Mouse (Mus musculus) kidney, embryonic 14.5 days (tissue): Measurements from ENCODE around the gene Ugt1a7c. TPM values are rescaled to one million over a fixed set of nuclear protein-coding genes. Genes with fewer than 3 reads are reported as not detected.

Experiments
- ATAC-seq: fragments of 200-750 bp; cut with Nextera tagmentation; 2 replicates; pipeline ENCODE4 v1.8.0; 2017; ENCODE audit warnings: moderate number of reproducible peaks, mild to moderate bottlenecking, moderate TSS enrichment, moderate library complexity; ENCODE audit not compliant: low FRiP score, low TSS enrichment
- H3K27ac ChIP-seq: fragments of 300-500 bp; sonication (generic); 2 replicates; pipeline ENCODE4 v1.5.1; 2014; ENCODE audit warnings: low read depth, mild to moderate bottlenecking, low read length, moderate library complexity, mixed read lengths
- H3K27me3 ChIP-seq: fragments of 300-500 bp; sonication (generic); 2 replicates; pipeline ENCODE4 v1.6.1; 2014; ENCODE audit warnings: mild to moderate bottlenecking, low read length; ENCODE audit not compliant: control insufficient read depth, insufficient read depth
- H3K36me3 ChIP-seq: fragments of 300-500 bp; sonication (generic); 2 replicates; pipeline ENCODE4 v1.6.1; 2014; ENCODE audit warnings: low read length, mixed read lengths; ENCODE audit not compliant: control insufficient read depth, insufficient read depth
- H3K4me1 ChIP-seq: fragments of 300-500 bp; sonication (generic); 2 replicates; pipeline ENCODE4 v1.6.1; 2014; ENCODE audit warnings: low read length, mixed read lengths; ENCODE audit not compliant: control insufficient read depth, insufficient read depth
- H3K4me2 ChIP-seq: fragments of 300-500 bp; sonication (generic); replicated peaks from 2 replicates; pipeline ENCODE4 v1.6.1; 2014; ENCODE audit warnings: low read depth, mild to moderate bottlenecking, low read length
- H3K4me3 ChIP-seq: fragments of 300-500 bp; sonication (generic); 2 replicates; pipeline ENCODE4 v1.5.1; 2014; ENCODE audit warnings: mild to moderate bottlenecking, low read length
- H3K9ac ChIP-seq: fragments of 300-500 bp; sonication (generic); 2 replicates; pipeline ENCODE4 v1.6.1; 2014; ENCODE audit warnings: low read depth, mild to moderate bottlenecking, low read length, moderate library complexity
- H3K9me3 ChIP-seq: fragments of 300-500 bp; sonication (generic); 2 replicates; pipeline ENCODE4 v1.6.1; 2016; ENCODE audit warnings: low read length; ENCODE audit not compliant: control insufficient read depth
- WGBS: fragments of 180-500 bp; shearing (Covaris S2); extraction: QIAGEN DNeasy Blood & Tissue Kit; methylation state at CpG from one replicate; pipeline ENCODE4 v1.1.7; 2014; 5-methylcytosine and 5-hydroxymethylcytosine counted together
- polyA plus RNA-seq: library from polyadenylated mRNA; unstranded; fragments of >200 nt; fragmentation: Nextera tagmentation; extraction: Ambion mirVana; gene quantifications from 2 replicates; pipeline ENCODE4 v1.2.1, GENCODE M21; 2014

The Ugt1a7c gene
- polyA plus RNA-seq, 1 experiment from 2014 or later = 6.1 TPM

DNA sequence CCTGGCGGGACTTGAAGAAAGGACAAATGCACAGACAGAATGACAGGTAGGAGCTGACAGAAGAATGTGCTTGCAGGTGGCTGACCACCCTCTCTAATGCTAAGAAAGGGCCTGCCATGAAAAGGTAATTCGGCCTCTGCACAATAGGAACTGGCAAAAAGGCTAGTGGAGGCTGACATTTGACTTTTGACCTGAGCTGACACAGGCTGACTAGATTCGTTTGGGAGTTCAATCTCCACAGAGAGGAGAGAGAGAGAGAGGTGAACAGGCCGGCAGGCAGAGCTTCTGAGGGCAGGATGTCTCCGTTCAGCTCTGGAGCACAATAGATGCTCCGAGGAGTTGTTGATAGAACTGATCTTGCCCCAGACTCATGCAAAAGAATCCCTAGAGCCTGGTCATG is 151.5 kb downstream of the Ugt1a7c start:
- no peak overlapping the region for H3K4me3 ChIP-seq
- ATAC-seq = no peak
- no peak overlapping the region for H3K4me2 ChIP-seq
- no peaks in the 10 kb centered on the region for H3K36me3 ChIP-seq
- no peak overlapping the region for H3K9ac ChIP-seq
- H3K4me1 ChIP-seq = no peaks in the 10 kb centered on the region
- 52% methylated on average over 6 of the region's 6 CpGs for WGBS
- H3K9me3 ChIP-seq = peaks cover 83% of the 10 kb centered on the region
- H3K27me3 ChIP-seq = no peaks in the 10 kb centered on the region
- no peak overlapping the region for H3K27ac ChIP-seq

- 46% methylated on average over 2 of the region's 2 CpGs for WGBS
- H3K9ac ChIP-seq = no peak overlapping the region
- H3K9me3 ChIP-seq = peaks cover 84% of the 10 kb centered on the region
Observed at GRCm38 (mm10) chr1:88247660-88248059, 152.8 kb downstream of the Ugt1a7c start.

GRCm38 (mm10) chr1:88248658-88249057 is 153.8 kb downstream of the Ugt1a7c start:
- H3K36me3 ChIP-seq = no peaks in the 10 kb centered on the region
- H3K4me2 ChIP-seq = no peak overlapping the region
- H3K4me1 ChIP-seq = no peaks in the 10 kb centered on the region
- H3K4me3 ChIP-seq = no peak overlapping the region
- no peak overlapping the region for H3K9ac ChIP-seq
- ATAC-seq = no peak
- no peaks in the 10 kb centered on the region for H3K27me3 ChIP-seq
- WGBS = 72% methylated on average over 4 of the region's 4 CpGs
- no peak overlapping the region for H3K27ac ChIP-seq
- H3K9me3 ChIP-seq = peaks cover 83% of the 10 kb centered on the region

More at GRCm38 (mm10) chr1:88247660-88248059, 152.8 kb downstream of the Ugt1a7c start:
- H3K27ac ChIP-seq = no peak overlapping the region
- H3K4me2 ChIP-seq = no peak overlapping the region
- H3K36me3 ChIP-seq = no peaks in the 10 kb centered on the region
- no peak overlapping the region for H3K4me3 ChIP-seq
- no peak for ATAC-seq
- no peaks in the 10 kb centered on the region for H3K4me1 ChIP-seq
- no peaks in the 10 kb centered on the region for H3K27me3 ChIP-seq

- Histone ChIP-seq H3K4me1 (no peaks in the 10 kb centered on the region), H3K27ac (no peak overlapping the region), H3K9me3 (peaks cover 81% of the 10 kb centered on the region), H3K4me2 (no peak overlapping the region), H3K27me3 (no peaks in the 10 kb centered on the region), H3K4me3 (no peak overlapping the region), H3K9ac (no peak overlapping the region), H3K36me3 (no peaks in the 10 kb centered on the region)
- WGBS = 80% methylated on average over 7 of the region's 7 CpGs
- ATAC-seq = no peak
Observed at GRCm38 (mm10) chr1:88249596-88249995, 154.7 kb downstream of the Ugt1a7c start.

DNA sequence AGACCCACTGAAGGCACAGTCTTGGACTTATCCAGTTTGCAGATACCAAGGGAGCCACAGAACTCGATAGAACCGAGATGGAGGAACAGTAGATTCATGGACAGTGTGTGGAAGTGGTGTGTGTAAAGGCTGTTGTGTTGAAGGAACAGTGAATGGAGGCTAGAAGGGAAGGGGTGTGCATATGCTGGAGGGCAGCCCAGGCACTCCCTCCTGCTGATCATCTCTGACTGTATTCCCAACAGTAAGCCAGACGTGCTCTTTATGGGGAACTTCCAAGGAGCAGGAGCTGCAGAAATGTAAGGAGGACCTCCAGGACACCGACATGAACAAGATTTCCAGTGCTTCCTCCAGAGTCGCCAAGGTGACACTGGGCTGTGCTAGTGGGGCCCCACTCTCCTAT is 155.2 kb downstream of the Ugt1a7c start:
- Histone ChIP-seq H3K36me3 (no peaks in the 10 kb centered on the region), H3K9ac (no peak overlapping the region), H3K27ac (no peak overlapping the region), H3K4me1 (no peaks in the 10 kb centered on the region), H3K9me3 (peaks cover 81% of the 10 kb centered on the region), H3K4me2 (no peak overlapping the region), H3K27me3 (no peaks in the 10 kb centered on the region), H3K4me3 (no peak overlapping the region)
- no peak for ATAC-seq
- 82% methylated on average over 5 of the region's 5 CpGs for WGBS

- Histone ChIP-seq H3K4me2 (no peak overlapping the region), H3K36me3 (no peaks in the 10 kb centered on the region), H3K9ac (no peak overlapping the region), H3K4me1 (no peaks in the 10 kb centered on the region), H3K27ac (no peak overlapping the region), H3K27me3 (no peaks in the 10 kb centered on the region), H3K9me3 (peaks cover 72% of the 10 kb centered on the region), H3K4me3 (no peak overlapping the region)
- no peak for ATAC-seq
- WGBS = 68% methylated on average over 8 of the region's 8 CpGs
Observed at GRCm38 (mm10) chr1:88253106-88253505, 158.2 kb downstream of the Ugt1a7c start.

GRCm38 (mm10) chr1:88253540-88253939 is 158.7 kb downstream of the Ugt1a7c start:
- Histone ChIP-seq H3K4me1 (no peaks in the 10 kb centered on the region), H3K4me2 (no peak overlapping the region), H3K27ac (no peak overlapping the region), H3K36me3 (no peaks in the 10 kb centered on the region), H3K9me3 (peaks cover 67% of the 10 kb centered on the region), H3K27me3 (no peaks in the 10 kb centered on the region), H3K9ac (no peak overlapping the region), H3K4me3 (no peak overlapping the region)
- WGBS = 76% methylated on average over 6 of the region's 6 CpGs
- ATAC-seq = no peak

- Histone ChIP-seq H3K9me3 (peaks cover 57% of the 10 kb centered on the region), H3K27me3 (no peaks in the 10 kb centered on the region), H3K9ac (no peak overlapping the region), H3K36me3 (no peaks in the 10 kb centered on the region), H3K4me3 (no peak overlapping the region), H3K27ac (no peak overlapping the region), H3K4me2 (no peak overlapping the region), H3K4me1 (no peaks in the 10 kb centered on the region; the same call in 1 of the 2 replicates)
- ATAC-seq = no peak
- WGBS = 87% methylated on average over 12 of the region's 12 CpGs
Observed at GRCm38 (mm10) chr1:88254793-88255465, 160.1 kb downstream of the Ugt1a7c start.

DNA sequence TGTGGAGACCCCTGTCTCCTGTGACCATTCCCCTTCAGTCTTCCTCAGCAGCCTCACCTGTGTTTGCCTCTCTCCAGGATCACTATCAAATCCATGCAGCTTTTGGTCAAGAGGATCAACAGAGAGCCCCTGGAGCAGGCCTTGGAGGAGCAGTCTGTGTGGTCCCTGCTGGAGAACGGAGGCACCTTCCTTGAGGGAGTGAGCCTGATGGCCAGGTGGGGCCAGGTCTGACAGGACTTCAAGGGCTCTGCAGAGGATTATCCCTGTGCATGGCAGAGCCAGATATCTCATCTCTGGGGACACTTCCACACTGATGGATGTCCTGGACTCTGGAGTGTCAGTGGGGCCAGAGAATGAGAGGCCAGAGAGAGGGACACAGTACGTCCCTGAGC is 160.6 kb downstream of the Ugt1a7c start:
- Histone ChIP-seq H3K4me3 (no peak overlapping the region), H3K36me3 (peaks cover 4% of the 10 kb centered on the region; the same call in 1 of the 2 replicates), H3K27me3 (no peaks in the 10 kb centered on the region), H3K4me1 (no peaks in the 10 kb centered on the region; the same call in 1 of the 2 replicates), H3K9ac (no peak overlapping the region), H3K9me3 (peaks cover 52% of the 10 kb centered on the region), H3K27ac (no peak overlapping the region), H3K4me2 (no peak overlapping the region)
- WGBS = 60% methylated on average over 2 of the region's 2 CpGs
- no peak for ATAC-seq
